Mouse (Mus musculus) MEL (cell line): Measurements from ENCODE around the gene Rdh16f1. TPM values are rescaled to one million over a fixed set of nuclear protein-coding genes. Genes with fewer than 3 reads are reported as not detected.
A peak's percentile ranks its signal among the peaks of the same experiment; 100 is the strongest.

Experiments used
- DNase-seq: peaks from one replicate; pipeline ENCODE4 v3.0.0; 2011; ENCODE audit warnings: low read depth, low spot score
- H3K27ac ChIP-seq: 2 replicates; pipeline ENCODE4 v1.5.1; 2012; ENCODE audit warnings: low read depth, mild to moderate bottlenecking, control low read depth, low read length, moderate library complexity; ENCODE audit not compliant: control insufficient read depth
- H3K27me3 ChIP-seq, 2 experiments: fragments of 150-350 bp in 1 of 2; sonication (generic) in 1 of 2; 2 replicates each; pipeline ENCODE4 v1.6.1; 2012; ENCODE audit warnings: low read length in 2 of 2, mild to moderate bottlenecking in 2 of 2, improper control_type of control experiment in 1 of 2, moderate library complexity in 1 of 2; ENCODE audit not compliant: insufficient read depth in 2 of 2, control insufficient read depth in 1 of 2
- H3K36me3 ChIP-seq, 2 experiments: 2 replicates each; pipeline ENCODE4 v1.6.1; 2012 to 2014; ENCODE audit warnings: low read length in 2 of 2, improper control_type of control experiment in 1 of 2, inconsistent platforms in 1 of 2, mild to moderate bottlenecking in 1 of 2; ENCODE audit not compliant: insufficient read depth in 2 of 2, control insufficient read depth in 1 of 2
- H3K4me1 ChIP-seq, 2 experiments: fragments of 150-350 bp in 1 of 2; sonication (generic) in 1 of 2; 2 replicates each; pipeline ENCODE4 v1.6.1; 2012; ENCODE audit warnings: low read length in 2 of 2, improper control_type of control experiment in 1 of 2, mild to moderate bottlenecking in 1 of 2; ENCODE audit not compliant: insufficient read depth in 2 of 2, control insufficient read depth in 1 of 2
- H3K4me3 ChIP-seq, 2 experiments: fragments of 150-350 bp in 1 of 2; sonication (generic) in 1 of 2; 2 replicates each; pipeline ENCODE4 v1.5.1; 2012; ENCODE audit warnings: low read depth in 2 of 2, low read length in 2 of 2, mild to moderate bottlenecking in 2 of 2, moderate library complexity in 2 of 2, control low read depth in 1 of 2, improper control_type of control experiment in 1 of 2; ENCODE audit not compliant: control insufficient read depth in 1 of 2, insufficient read depth in 1 of 2
- H3K79me2 ChIP-seq: 2 replicates; pipeline ENCODE4 v1.6.1; 2012; ENCODE audit warnings: mild to moderate bottlenecking, low read length, moderate library complexity; ENCODE audit not compliant: control insufficient read depth, poor library complexity, insufficient read depth
- H3K9ac ChIP-seq: 2 replicates; pipeline ENCODE4 v1.6.1; 2012; ENCODE audit warnings: low read depth, mild to moderate bottlenecking, control low read depth, low read length, moderate library complexity; ENCODE audit not compliant: control insufficient read depth, poor library complexity, severe bottlenecking
- H3K9me3 ChIP-seq: fragments of 150-350 bp; sonication (generic); replicated peaks from 2 replicates; pipeline ENCODE4 v1.6.1; 2012; ENCODE audit warnings: mild to moderate bottlenecking, low read length, improper control_type of control experiment, moderate library complexity; ENCODE audit not compliant: insufficient read depth
- BHLHE40 ChIP-seq: IDR thresholded peaks from 2 replicates; pipeline ENCODE4 v1.6.1; 2012; ENCODE audit warnings: low read depth, mild to moderate bottlenecking, inconsistent platforms, low read length, improper control_type of control experiment, borderline replicate concordance
- CHD1 ChIP-seq: IDR thresholded peaks from 2 replicates; pipeline ENCODE4 v1.6.1; 2012; ENCODE audit warnings: low read depth, mild to moderate bottlenecking, inconsistent platforms, low read length, improper control_type of control experiment
- CHD2 ChIP-seq: IDR thresholded peaks from 2 replicates; pipeline ENCODE4 v1.6.1; 2011; ENCODE audit warnings: low read length, improper control_type of control experiment
- CTCF ChIP-seq, 3 experiments: IDR thresholded peaks in 2 of 3; conservative IDR thresholded peaks in 1 of 3; 2 replicates each; pipeline ENCODE4 v1.5.1; 2011 to 2012; ENCODE audit warnings: low read length in 3 of 3, low read depth in 2 of 3, mild to moderate bottlenecking in 2 of 3, improper control_type of control experiment in 1 of 3, inconsistent platforms in 1 of 3, mixed read lengths in 1 of 3, moderate library complexity in 1 of 3; ENCODE audit not compliant: control insufficient read depth in 1 of 3, insufficient read depth in 1 of 3, poor library complexity in 1 of 3, severe bottlenecking in 1 of 3
- E2F4 ChIP-seq: IDR thresholded peaks from 2 replicates; pipeline ENCODE4 v1.6.1; 2011; ENCODE audit warnings: low read depth, low read length, improper control_type of control experiment, borderline replicate concordance
- ELF1 ChIP-seq: IDR thresholded peaks from 2 replicates; pipeline ENCODE4 v1.6.1; 2014; ENCODE audit warnings: low read depth, mild to moderate bottlenecking, inconsistent platforms, low read length, improper control_type of control experiment, moderate library complexity
- GATA1 ChIP-seq: IDR thresholded peaks from 2 replicates; pipeline ENCODE4 v1.6.1; 2011; ENCODE audit warnings: low read depth, low read length, improper control_type of control experiment
- HCFC1 ChIP-seq: IDR thresholded peaks from 2 replicates; pipeline ENCODE4 v1.6.1; 2012; ENCODE audit warnings: low read depth, mild to moderate bottlenecking, inconsistent platforms, low read length, improper control_type of control experiment, moderate library complexity
- MAFK ChIP-seq: IDR thresholded peaks from 2 replicates; pipeline ENCODE4 v1.6.1; 2011; ENCODE audit warnings: low read depth, mild to moderate bottlenecking, low read length, improper control_type of control experiment, borderline replicate concordance
- MEF2A ChIP-seq: IDR thresholded peaks from 2 replicates; pipeline ENCODE4 v1.6.1; 2014; ENCODE audit warnings: low read depth, mild to moderate bottlenecking, inconsistent platforms, low read length, improper control_type of control experiment; ENCODE audit not compliant: poor library complexity, insufficient replicate concordance, severe bottlenecking; ENCODE audit errors: extremely low read depth
- MYC ChIP-seq: IDR thresholded peaks from 2 replicates; pipeline ENCODE4 v1.6.1; 2011; ENCODE audit warnings: low read depth, mild to moderate bottlenecking, low read length, improper control_type of control experiment, moderate library complexity
- NELFE ChIP-seq: IDR thresholded peaks from 2 replicates; pipeline ENCODE4 v1.6.1; 2011; ENCODE audit warnings: low read depth, low read length, improper control_type of control experiment
- NRF1 ChIP-seq: IDR thresholded peaks from 2 replicates; pipeline ENCODE4 v1.6.1; 2014; ENCODE audit warnings: low read depth, mild to moderate bottlenecking, inconsistent platforms, low read length, improper control_type of control experiment, moderate library complexity; ENCODE audit not compliant: poor library complexity, insufficient read depth, severe bottlenecking
- POLR2A ChIP-seq, 2 experiments: IDR thresholded peaks; 2 replicates each; pipeline ENCODE4 v1.6.1; 2011 to 2012; ENCODE audit warnings: low read length in 2 of 2, mild to moderate bottlenecking in 2 of 2, control low read depth in 1 of 2, improper control_type of control experiment in 1 of 2, low read depth in 1 of 2, moderate library complexity in 1 of 2; ENCODE audit not compliant: control insufficient read depth in 1 of 2, insufficient read depth in 1 of 2, poor library complexity in 1 of 2
- POLR2AphosphoS2 ChIP-seq: IDR thresholded peaks from 2 replicates; pipeline ENCODE4 v1.6.1; 2011; ENCODE audit warnings: low read length, improper control_type of control experiment
- POLR2AphosphoS5 ChIP-seq: IDR thresholded peaks from 2 replicates; pipeline ENCODE4 v1.6.1; 2012; ENCODE audit warnings: low read depth, borderline replicate concordance, mild to moderate bottlenecking, inconsistent platforms, low read length, moderate library complexity, mixed read lengths
- RAD21 ChIP-seq: IDR thresholded peaks from 2 replicates; pipeline ENCODE4 v1.6.1; 2011; ENCODE audit warnings: mild to moderate bottlenecking, low read depth, low read length, improper control_type of control experiment
- SIN3A ChIP-seq: IDR thresholded peaks from 2 replicates; pipeline ENCODE4 v1.6.1; 2012; ENCODE audit warnings: low read length, improper control_type of control experiment, inconsistent platforms
- SMC3 ChIP-seq: IDR thresholded peaks from 2 replicates; pipeline ENCODE4 v1.6.1; 2011; ENCODE audit warnings: low read depth, low read length, improper control_type of control experiment
- TBP ChIP-seq: IDR thresholded peaks from 2 replicates; pipeline ENCODE4 v1.8.0; 2011; ENCODE audit warnings: low read depth, low read length, improper control_type of control experiment
- TCF12 ChIP-seq: IDR thresholded peaks from 2 replicates; pipeline ENCODE4 v1.6.1; 2014; ENCODE audit warnings: low read depth, mild to moderate bottlenecking, inconsistent platforms, low read length, improper control_type of control experiment, moderate library complexity
- USF1 ChIP-seq: IDR thresholded peaks from 2 replicates; pipeline ENCODE4 v1.6.1; 2014; ENCODE audit warnings: low read depth, mild to moderate bottlenecking, inconsistent platforms, low read length, improper control_type of control experiment, moderate library complexity
- USF2 ChIP-seq, 2 experiments: IDR thresholded peaks; 2 replicates each; pipeline ENCODE4 v1.6.1; 2011 to 2012; ENCODE audit warnings: improper control_type of control experiment in 2 of 2, low read length in 2 of 2, borderline replicate concordance in 1 of 2, inconsistent platforms in 1 of 2, low read depth in 1 of 2, mild to moderate bottlenecking in 1 of 2; ENCODE audit not compliant: insufficient read depth in 1 of 2
- ZC3H11A ChIP-seq: IDR thresholded peaks from 2 replicates; pipeline ENCODE4 v1.6.1; 2012; ENCODE audit warnings: low read depth, mild to moderate bottlenecking, inconsistent platforms, low read length, improper control_type of control experiment
- ZKSCAN1 ChIP-seq: IDR thresholded peaks from 2 replicates; pipeline ENCODE4 v1.6.1; 2012; ENCODE audit warnings: low read depth, mild to moderate bottlenecking, inconsistent platforms, low read length, improper control_type of control experiment, moderate library complexity
- ZMIZ1 ChIP-seq: IDR thresholded peaks from 2 replicates; pipeline ENCODE4 v1.6.1; 2012; ENCODE audit warnings: low read depth, mild to moderate bottlenecking, inconsistent platforms, low read length, improper control_type of control experiment, moderate library complexity
- ZNF384 ChIP-seq: IDR thresholded peaks from 2 replicates; pipeline ENCODE4 v1.6.1; 2012; ENCODE audit warnings: low read depth, mild to moderate bottlenecking, inconsistent platforms, low read length, improper control_type of control experiment
- polyA plus RNA-seq, 2 experiments: library from polyadenylated mRNA; stranded (reverse) in 1 of 2; unstranded in 1 of 2; fragments of >175 nt in 1 of 2; fragments of >200 nt in 1 of 2; gene quantifications; 2 replicates each; pipeline versions ENCODE4 v1.2.1 to v1.2.4; 2012; ENCODE audit warnings: low replicate concordance in 2 of 2, low read depth in 1 of 2; ENCODE audit not compliant: insufficient read length in 2 of 2, insufficient read depth in 1 of 2, missing spikeins in 1 of 2
- total RNA-seq: library from RNA; depleted of rRNA; stranded (reverse); fragments of 300-350 nt; gene quantifications from 2 replicates; pipeline ENCODE4 v1.2.3, GENCODE M21; 2012

Rdh16f1 gene
- total and polyA plus RNA-seq, 3 experiments: not detected

DNA sequence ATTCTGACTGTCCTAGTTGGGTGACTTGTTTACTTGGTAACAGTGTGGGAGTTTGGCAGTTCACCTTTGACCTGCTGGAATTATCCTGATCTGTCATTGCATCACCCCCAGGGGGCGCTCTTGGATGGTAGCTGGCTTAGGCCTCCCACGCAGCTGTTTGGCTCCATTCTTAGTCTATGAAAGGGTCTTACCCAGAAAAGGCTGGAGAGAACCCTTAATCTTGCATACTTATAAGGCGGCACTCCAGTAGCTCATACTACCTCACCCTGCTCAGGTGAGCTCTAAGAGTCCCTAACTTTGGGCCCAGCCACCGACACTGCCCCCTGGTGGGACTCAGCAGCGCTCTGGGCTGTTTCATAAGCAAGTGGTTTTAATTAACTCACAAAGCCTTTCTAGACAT lies 14.9 kb upstream of the Rdh16f1 start:
- no peaks in the 10 kb centered on the region for H3K9me3 ChIP-seq
- H3K27me3 ChIP-seq: no peaks in the 10 kb centered on the region
- peaks cover 6% of the 10 kb centered on the region for H3K79me2 ChIP-seq
- TF ChIP-seq POLR2AphosphoS5 (no peak), USF2 (IDR thresholded peaks at IDR 0.05; ENCODE audit: borderline replicate concordance in 1 of 2, insufficient read depth in 1 of 2, low read depth in 1 of 2, low read length in 2 of 2) (no peak), POLR2A (IDR thresholded peaks at IDR 0.05; ENCODE audit: control insufficient read depth in 1 of 2, insufficient read depth in 1 of 2, low read depth in 1 of 2, low read length in 2 of 2, poor library complexity in 1 of 2) (no peak), CHD1 (no peak), ELF1 (no peak), POLR2AphosphoS2 (no peak), E2F4 (no peak), ZKSCAN1 (no peak), ZC3H11A (peak; percentile 2; the same call in 1 of the 2 replicates), TBP (no peak), MEF2A (no peak), MYC (no peak), TCF12 (no peak), USF1 (no peak), MAFK (no peak), CHD2 (no peak), ZNF384 (no peak), SMC3 (peak; percentile 49), BHLHE40 (no peak), NRF1 (no peak), HCFC1 (no peak), SIN3A (no peak), CTCF (IDR thresholded peaks at IDR 0.05 in 2 of 3, conservative IDR thresholded peaks at IDR 0.05 in 1 of 3; ENCODE audit: control insufficient read depth in 1 of 3, insufficient read depth in 1 of 3, low read depth in 2 of 3, low read length in 3 of 3, poor library complexity in 1 of 3, severe bottlenecking in 1 of 3) (peak; percentile 75 to 77 (median 76)), GATA1 (no peak), ZMIZ1 (no peak), RAD21 (peak; percentile 40), NELFE (no peak)
- H3K4me3 ChIP-seq: no peak overlapping the region
- peaks cover 2 to 12% of the 10 kb centered on the region in 2 experiments; a peak in 2 of 4 replicates for H3K36me3 ChIP-seq
- H3K9ac ChIP-seq: no peak overlapping the region
- H3K4me1 ChIP-seq: peaks cover 5 to 8% of the 10 kb centered on the region in 2 experiments; a peak in 2 of 4 replicates
- peak; percentile 49 for DNase-seq
- H3K27ac ChIP-seq: no peak overlapping the region
